Mouse (Mus musculus) G1E (cell line): ENCODE data around the gene Prorsd1. TPM values are rescaled to one million over a fixed set of nuclear protein-coding genes. Genes with fewer than 3 reads are reported as not detected.
A peak's percentile ranks its signal among the peaks of the same experiment; 100 is the strongest.
"Not testable (repeated sequence)": the region's sequence is repeated elsewhere in the genome, so short reads cannot be mapped to it uniquely, and the experiment has no call there.

ENCODE experiments used
- ATAC-seq: 2 replicates; pipeline ENCODE4 v1.8.0; 2016; ENCODE audit warnings: mild to moderate bottlenecking; ENCODE audit not compliant: insufficient number of reproducible peaks, poor library complexity, low FRiP score, severe bottlenecking; ENCODE audit errors: extremely low read depth
- DNase-seq: peaks from one replicate; pipeline ENCODE4 v3.0.0; 2012; ENCODE audit warnings: low spot score
- H3K27me3 ChIP-seq: 2 replicates; pipeline ENCODE4 v1.6.1; 2012; ENCODE audit warnings: mild to moderate bottlenecking, low read length, inconsistent platforms; ENCODE audit not compliant: insufficient read depth
- H3K36me3 ChIP-seq: replicated peaks from 2 replicates; pipeline ENCODE3; 2012; ENCODE audit warnings: mild to moderate bottlenecking, inconsistent platforms
- H3K4me1 ChIP-seq: 2 replicates; pipeline ENCODE4 v1.6.1; 2012; ENCODE audit warnings: low read depth, low read length, inconsistent platforms, mixed read lengths; ENCODE audit not compliant: insufficient read depth
- H3K4me3 ChIP-seq: 2 replicates; pipeline ENCODE4 v1.5.1; 2012; ENCODE audit warnings: low read depth, mild to moderate bottlenecking, inconsistent platforms, low read length, moderate library complexity, mixed read lengths
- H3K9me3 ChIP-seq: replicated peaks from 2 replicates; pipeline ENCODE4 v1.6.1; 2012; ENCODE audit warnings: inconsistent platforms
- CTCF ChIP-seq: IDR thresholded peaks from 2 replicates; pipeline ENCODE4 v1.5.1; 2012; ENCODE audit warnings: low read depth, low read length, inconsistent platforms, mixed read lengths
- GATA1 ChIP-seq: IDR thresholded peaks from 2 replicates; pipeline ENCODE4 v1.6.1; 2012; ENCODE audit warnings: borderline replicate concordance, low read length, inconsistent platforms, mixed read lengths
- GATA2 ChIP-seq: IDR thresholded peaks from 2 replicates; pipeline ENCODE4 v1.6.1; 2012; ENCODE audit warnings: low read depth, low read length, inconsistent platforms, borderline replicate concordance
- POLR2AphosphoS5 ChIP-seq: IDR thresholded peaks from 2 replicates; pipeline ENCODE4 v1.6.1; 2012; ENCODE audit warnings: low read depth, low read length, inconsistent platforms; ENCODE audit not compliant: insufficient replicate concordance
- TAL1 ChIP-seq: conservative IDR thresholded peaks from 2 replicates; pipeline ENCODE4 v1.6.1; 2012; ENCODE audit warnings: low read depth, low read length, inconsistent platforms, mixed read lengths
- polyA plus RNA-seq: library from polyadenylated mRNA; stranded (reverse); fragments of >175 nt; gene quantifications from 2 replicates; pipeline ENCODE4 v1.2.3, GENCODE M21; 2012
- total RNA-seq, 2 experiments: library from RNA; stranded (forward) in 1 of 2; stranded (reverse) in 1 of 2; fragments of 200-1000 nt in 1 of 2; fragments of >200 nt in 1 of 2; fragmentation: Nextera tagmentation in 1 of 2; gene quantifications; 2 replicates each; pipeline ENCODE4 v1.2.3; 2014 to 2017

Gene Prorsd1
- total and polyA plus RNA-seq, 3 experiments: 34.9 to 135 (median 47.5) TPM

GRCm38 (mm10) chr11:29547752-29548503 lies 33.1 kb upstream of the Prorsd1 start, which contains the start of the genes Clhc1 and Rps27a:
TSS of gene Clhc1 (plus strand) at chr11:29547950.
TSS of gene Rps27a (minus strand) at chr11:29548109.
- Histone ChIP-seq H3K27me3 (no peaks in the 10 kb centered on the region), H3K4me1 (peaks cover 27% of the 10 kb centered on the region), H3K36me3 (peaks cover 31% of the 10 kb centered on the region), H3K4me3 (peak within 1 kb of the TSS; percentile 74), H3K9me3 (no peaks in the 10 kb centered on the region)
- peak; percentile 78 for DNase-seq
- ATAC-seq: peak; percentile 87
- no peak for TF ChIP-seq GATA2
- 0 out of 2 replicates have a peak, but pooled peaks have one; percentile 48 for TF ChIP-seq POLR2AphosphoS5

GRCm38 (mm10) chr11:29547249-29547751 lies 32.5 kb upstream of the Prorsd1 start:
- Histone ChIP-seq H3K4me3 (peak overlapping the region; percentile 74), H3K4me1 (peaks cover 27% of the 10 kb centered on the region), H3K27me3 (no peaks in the 10 kb centered on the region), H3K36me3 (peaks cover 35% of the 10 kb centered on the region), H3K9me3 (no peaks in the 10 kb centered on the region)
- DNase-seq (no peak), ATAC-seq (no peak)
- TF ChIP-seq TAL1: no peak
- TF ChIP-seq POLR2AphosphoS5: no peak
- TF ChIP-seq GATA1: no peak
- no peak for TF ChIP-seq GATA2
- no peak for TF ChIP-seq CTCF

GRCm38 (mm10) chr11:29546762-29547161 lies 31.9 kb upstream of the Prorsd1 start:
- ATAC-seq (no peak), DNase-seq (no peak)
- no peaks in the 10 kb centered on the region for H3K9me3 ChIP-seq
- H3K27me3 ChIP-seq: no peaks in the 10 kb centered on the region
- H3K36me3 ChIP-seq: peaks cover 37% of the 10 kb centered on the region
- no peak for TF ChIP-seq GATA2
- H3K4me1 ChIP-seq: peaks cover 27% of the 10 kb centered on the region
- H3K4me3 ChIP-seq: peak overlapping the region; percentile 74

- peaks cover 27% of the 10 kb centered on the region for H3K4me1 ChIP-seq
- not testable (repeated sequence) for DNase-seq, ATAC-seq, H3K27me3 ChIP-seq, H3K9me3 ChIP-seq
- peak overlapping the region; percentile 74 for H3K4me3 ChIP-seq
- H3K36me3 ChIP-seq: peaks cover 41% of the 10 kb centered on the region
Measured at GRCm38 (mm10) chr11:29546297-29546696, 31.5 kb upstream of the Prorsd1 start.

- Histone ChIP-seq H3K4me1 (peaks cover 27% of the 10 kb centered on the region), H3K4me3 (peak overlapping the region; percentile 16; the same call in 1 of the 2 replicates), H3K36me3 (peaks cover 51% of the 10 kb centered on the region)
- ATAC-seq, H3K9me3 ChIP-seq, DNase-seq, H3K27me3 ChIP-seq: not testable (repeated sequence)
Measured at GRCm38 (mm10) chr11:29545150-29545752, 30.4 kb upstream of the Prorsd1 start.

- Histone ChIP-seq H3K36me3 (peaks cover 57% of the 10 kb centered on the region), H3K27me3 (no peaks in the 10 kb centered on the region), H3K9me3 (no peaks in the 10 kb centered on the region), H3K4me3 (no peak overlapping the region), H3K4me1 (peaks cover 23% of the 10 kb centered on the region)
- no peak for ATAC-seq
- TF ChIP-seq CTCF (no peak), POLR2AphosphoS5 (peak; percentile 75; the same call in 1 of the 2 replicates)
- no peak for DNase-seq
Measured at GRCm38 (mm10) chr11:29544225-29544945, 29.6 kb upstream of the Prorsd1 start.

- DNase-seq (no peak), ATAC-seq (no peak)
- H3K9me3 ChIP-seq: no peaks in the 10 kb centered on the region
- peaks cover 6% of the 10 kb centered on the region; the same call in 1 of the 2 replicates for H3K4me1 ChIP-seq
- peaks cover 77% of the 10 kb centered on the region for H3K36me3 ChIP-seq
- no peak for TF ChIP-seq CTCF
- TF ChIP-seq POLR2AphosphoS5: no peak
- TF ChIP-seq GATA1: no peak
- no peaks in the 10 kb centered on the region for H3K27me3 ChIP-seq
- H3K4me3 ChIP-seq: no peak overlapping the region
Measured at GRCm38 (mm10) chr11:29538201-29538600, 23.4 kb upstream of the Prorsd1 start.
